Mouse (Mus musculus) retina, adult 2 months (tissue): ENCODE measurements around the gene Snai3.

Experiments
- DNase-seq: peaks from one replicate; pipeline ENCODE4 v3.0.0-alpha.2; 2012; ENCODE audit warnings: low read depth, low spot score

Snai3 gene

GRCm38 (mm10) chr8:122431694-122432442, 28.7 kb downstream of the Snai3 start:
- DNase-seq = no peak

- no peak for DNase-seq
These were observed 29.9 kb downstream of the Snai3 start for GRCm38 (mm10) chr8:122430646-122431045.

DNA sequence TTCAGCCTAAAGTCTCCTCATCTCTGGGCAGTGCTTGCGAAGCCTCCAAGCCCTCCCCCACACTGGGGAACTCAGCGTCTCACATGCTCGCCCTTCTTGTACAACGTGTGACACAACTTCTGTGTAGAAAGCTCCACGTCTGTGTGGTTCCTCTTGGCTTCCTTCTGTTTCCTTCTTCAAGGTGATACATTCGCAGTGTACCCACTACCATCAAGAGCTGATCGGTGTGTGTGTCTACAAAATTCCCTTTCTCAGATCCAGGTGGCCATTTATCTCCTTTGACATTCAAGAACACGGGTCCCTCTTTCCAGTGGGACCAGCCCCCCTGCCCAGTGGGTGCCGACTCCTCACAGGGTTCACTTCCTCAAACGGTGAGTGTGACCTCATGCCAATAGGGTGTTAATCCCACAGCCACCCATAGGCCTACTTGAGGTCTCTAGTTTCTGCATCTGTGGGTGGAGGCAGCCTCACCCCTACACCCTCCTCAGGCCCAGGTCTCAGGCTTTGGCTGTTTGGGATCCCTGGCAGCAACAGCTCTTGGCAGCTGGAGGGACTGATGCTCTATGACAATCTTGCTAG, 30.4 kb downstream of the Snai3 start:
- DNase-seq = no peak

DNA sequence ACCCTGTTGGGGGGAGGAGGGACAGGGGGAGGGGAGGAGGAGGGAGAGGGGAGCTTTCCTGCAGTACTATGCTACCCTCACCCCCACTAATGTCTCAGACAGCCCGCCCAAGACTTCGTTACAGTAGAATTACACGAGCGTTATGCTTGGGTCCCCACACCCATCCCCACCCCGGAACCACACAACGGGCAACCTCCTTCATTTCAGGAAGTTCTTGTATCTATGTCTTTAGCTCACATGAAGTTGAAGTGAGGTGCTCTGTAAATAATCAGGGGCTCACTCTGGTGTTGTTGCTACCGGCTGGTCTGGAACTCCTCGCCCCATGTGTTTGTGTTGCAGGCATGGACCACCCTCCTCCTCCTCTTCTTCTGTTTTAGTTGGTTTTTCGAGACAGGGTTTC, 32.4 kb downstream of the Snai3 start:
- no peak for DNase-seq

DNA sequence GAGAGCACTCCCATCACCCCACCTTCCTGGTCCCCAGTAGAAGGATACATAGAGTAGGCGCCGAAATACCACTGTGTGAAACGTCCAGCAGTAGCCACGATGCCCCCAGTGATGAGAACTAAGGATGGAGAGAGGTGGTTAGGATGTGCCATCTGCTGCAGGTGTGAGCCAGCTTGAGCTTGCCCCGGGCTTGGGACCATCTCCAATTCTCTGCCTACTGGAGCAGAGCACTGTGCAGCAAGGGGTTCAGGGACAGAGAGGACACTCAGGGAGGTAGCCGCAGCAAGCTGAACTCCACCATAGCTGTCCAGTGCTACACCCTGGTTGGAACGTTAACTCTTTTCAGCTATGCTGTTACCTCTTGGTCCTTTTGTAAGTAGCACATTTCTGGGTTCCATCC, 32.9 kb downstream of the Snai3 start:
- no peak for DNase-seq

DNA sequence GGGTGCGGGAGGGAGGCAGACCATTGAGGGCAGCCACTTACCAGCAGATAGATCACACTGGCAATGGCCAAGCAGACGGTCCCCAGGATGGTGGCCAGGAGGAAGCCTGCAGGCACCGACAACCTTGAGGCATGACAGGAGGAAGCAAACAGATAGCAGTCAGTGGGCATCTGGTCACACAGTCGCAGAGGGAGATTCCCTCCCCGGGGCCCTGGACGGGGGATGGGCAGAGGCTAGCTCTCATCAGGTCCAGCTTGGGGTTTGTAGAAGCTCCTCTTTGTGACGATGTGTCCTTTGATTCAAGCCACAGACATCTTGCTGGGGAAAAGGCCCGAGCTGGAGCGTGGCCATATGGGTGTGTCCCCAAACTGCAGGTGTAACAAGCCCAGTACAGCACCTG, 34.4 kb downstream of the Snai3 start:
- no peak for DNase-seq

DNA sequence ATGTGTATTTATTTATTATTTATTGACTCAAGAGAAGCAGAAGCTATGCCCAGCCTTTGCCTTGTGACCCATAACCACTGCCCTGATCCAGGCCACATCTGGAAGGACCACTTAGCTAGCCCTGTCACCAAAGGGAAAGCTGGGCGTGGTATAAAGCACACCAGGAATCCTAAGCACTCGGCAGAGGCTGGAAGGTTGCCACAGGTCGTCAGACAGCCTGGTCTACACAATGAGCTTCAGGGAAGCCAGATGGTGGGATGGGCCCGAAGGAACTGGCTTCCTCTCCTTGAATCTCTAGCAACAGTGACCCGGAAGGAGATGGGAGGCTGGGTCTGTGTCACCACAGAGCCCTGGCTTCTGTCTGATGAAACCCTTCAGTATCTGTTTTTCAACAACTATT, 36.9 kb downstream of the Snai3 start:
- DNase-seq = no peak

- no peak for DNase-seq
These were observed 37.3 kb downstream of the Snai3 start for GRCm38 (mm10) chr8:122423217-122423616.

DNA sequence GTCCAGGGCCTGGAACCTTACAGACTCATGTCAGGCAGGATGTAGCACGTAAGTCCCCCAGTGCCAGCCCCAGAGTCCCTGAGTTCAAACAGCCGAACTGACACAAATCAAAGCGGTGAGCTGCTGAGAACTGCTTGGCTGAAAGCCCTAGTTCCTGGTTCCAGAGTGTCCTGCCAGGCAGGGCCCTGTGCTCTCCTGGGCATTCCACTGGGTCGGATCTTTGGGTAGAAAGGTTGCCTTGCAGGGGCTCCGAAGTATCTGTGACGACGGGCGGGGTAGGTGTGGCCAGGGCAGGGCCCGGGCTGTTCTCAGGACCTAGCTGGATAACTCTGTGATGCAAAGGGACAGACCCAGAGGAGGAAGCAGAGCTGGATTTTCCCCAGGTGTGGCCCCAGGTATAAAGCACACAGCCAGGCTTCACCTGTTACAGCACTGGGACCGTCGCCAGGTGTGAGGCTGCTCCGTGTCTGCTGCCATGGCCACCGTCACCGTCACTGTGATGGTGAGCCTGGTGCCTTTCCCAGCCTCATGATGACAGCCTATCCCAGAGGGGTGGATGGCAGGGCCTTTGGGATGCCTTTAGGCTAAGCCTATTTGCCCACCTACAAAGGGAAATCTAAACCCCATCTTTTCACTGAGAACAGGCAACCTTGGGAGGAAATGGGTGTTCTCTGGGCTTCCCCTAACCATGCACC, 39.0 kb downstream of the Snai3 start, which contains the start of gene Il17c:
Gene Il17c, plus strand, starts transcription at position 645 of the 695 bp plus-strand sequence.
- DNase-seq = no peak

- DNase-seq = no peak
These were observed 40.5 kb downstream of the Snai3 start for GRCm38 (mm10) chr8:122419881-122420555.

DNA sequence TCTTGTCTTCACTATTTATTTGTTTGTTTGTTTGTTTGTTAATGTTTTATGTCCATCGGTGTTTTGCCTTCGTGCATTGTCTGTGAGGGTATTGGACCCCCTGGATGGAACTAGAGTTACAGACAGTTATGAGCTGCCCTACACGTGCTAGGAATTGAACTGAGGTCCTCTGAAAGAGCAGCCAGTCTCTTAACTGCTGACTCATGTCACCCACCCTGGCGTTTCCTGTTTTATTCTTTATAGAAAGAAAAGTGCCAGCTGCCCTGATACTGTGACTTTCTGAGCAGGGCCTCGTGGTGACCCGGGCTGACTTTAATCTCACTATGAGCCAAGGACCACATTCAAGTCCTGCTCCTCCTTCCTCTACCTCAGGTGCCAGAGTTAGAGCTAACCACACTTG, 45.0 kb downstream of the Snai3 start:
- DNase-seq = no peak

GRCm38 (mm10) chr8:122414311-122414710, 46.2 kb downstream of the Snai3 start:
- no peak for DNase-seq

GRCm38 (mm10) chr8:122407678-122408077, 52.9 kb downstream of the Snai3 start:
- no peak for DNase-seq

- DNase-seq = no peak
These were observed 55.3 kb downstream of the Snai3 start for GRCm38 (mm10) chr8:122405146-122405805.
